Mouse (Mus musculus) right cerebral cortex, adult 2 months (tissue): Measurements from ENCODE around the gene Rassf3.

Source experiments
- DNase-seq, 2 experiments: peaks; one replicate each; pipeline ENCODE4 v3.0.0; 2021 to 2022; ENCODE audit warnings: low spot score in 2 of 2

Gene Rassf3

GRCm38 (mm10) chr10:121429981-121430682 is 46.0 kb downstream of the Rassf3 start:
- no peak for DNase-seq

- DNase-seq: no peak
These were observed 46.6 kb downstream of the Rassf3 start for GRCm38 (mm10) chr10:121429581-121429980.

GRCm38 (mm10) chr10:121429089-121429488 is 47.1 kb downstream of the Rassf3 start:
- no peak for DNase-seq

DNA sequence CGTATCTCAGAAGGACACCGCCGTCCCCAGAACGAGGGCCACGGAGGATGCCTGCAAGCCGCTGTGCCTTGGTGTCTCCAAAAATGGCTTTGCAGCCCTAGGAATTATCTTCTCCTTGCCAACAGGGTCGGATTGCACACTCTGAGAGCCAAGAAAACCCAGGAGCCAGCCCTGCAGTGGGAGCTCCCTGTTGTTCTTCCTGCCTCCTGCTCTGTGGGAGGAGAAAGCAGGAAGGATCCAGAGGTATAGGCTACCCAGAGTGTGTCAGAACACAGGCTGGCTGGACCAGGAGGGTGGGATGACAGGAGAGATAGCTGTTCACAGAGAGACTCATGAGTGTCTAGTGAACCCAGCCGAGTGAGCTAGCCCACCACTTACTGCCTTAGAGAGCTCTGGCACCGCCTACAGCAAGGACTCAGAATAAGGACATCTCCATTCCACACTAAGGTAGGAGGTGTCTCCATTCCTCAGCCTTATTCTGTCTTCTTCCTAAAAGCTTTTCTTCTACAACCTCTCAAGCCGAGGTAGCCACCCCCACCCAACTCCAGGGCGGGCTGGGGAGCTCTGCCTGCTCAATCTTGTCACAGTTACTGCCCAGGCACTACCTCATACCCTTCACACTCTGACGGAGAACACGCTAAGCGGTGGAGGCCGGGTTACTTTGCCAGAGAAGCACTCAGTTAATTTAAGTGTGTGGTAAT is 48.0 kb downstream of the Rassf3 start:
- DNase-seq: peak; percentile 53 to 55

GRCm38 (mm10) chr10:121427136-121427535 is 49.0 kb downstream of the Rassf3 start:
- no peak for DNase-seq

DNA sequence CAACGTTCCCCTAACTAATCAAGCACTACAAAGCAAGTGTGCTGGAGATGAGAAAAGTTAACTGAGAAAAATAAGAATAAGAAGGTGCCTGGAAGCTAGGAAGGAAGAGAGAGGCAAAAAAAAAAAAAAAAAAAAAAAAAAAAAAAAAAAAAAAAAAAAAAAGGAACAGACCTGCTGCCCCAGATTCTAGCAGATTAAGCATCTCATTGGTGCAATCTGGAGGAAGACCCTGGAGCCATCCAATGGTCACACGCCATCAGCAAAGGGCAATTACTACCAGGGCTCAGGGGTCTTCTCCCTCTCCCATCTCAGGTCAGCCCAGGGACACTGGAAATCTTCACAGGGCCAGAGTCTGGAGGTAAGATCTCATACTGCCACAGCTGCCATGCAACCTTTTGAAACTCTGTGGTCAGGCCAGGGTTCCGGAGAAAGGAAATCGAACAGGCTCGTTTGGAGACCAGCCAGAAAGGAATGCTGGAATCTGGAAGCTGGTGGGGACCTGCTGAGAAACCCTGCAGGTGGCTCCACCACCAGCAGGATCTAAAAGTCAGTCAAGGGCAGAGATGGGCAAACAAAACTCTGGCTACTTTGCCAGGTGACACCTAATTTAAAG is 49.6 kb downstream of the Rassf3 start:
- no peak for DNase-seq

- no peak for DNase-seq
These were observed 50.6 kb downstream of the Rassf3 start for GRCm38 (mm10) chr10:121425506-121426025.

GRCm38 (mm10) chr10:121425079-121425478 is 51.1 kb downstream of the Rassf3 start:
- DNase-seq: no peak

DNA sequence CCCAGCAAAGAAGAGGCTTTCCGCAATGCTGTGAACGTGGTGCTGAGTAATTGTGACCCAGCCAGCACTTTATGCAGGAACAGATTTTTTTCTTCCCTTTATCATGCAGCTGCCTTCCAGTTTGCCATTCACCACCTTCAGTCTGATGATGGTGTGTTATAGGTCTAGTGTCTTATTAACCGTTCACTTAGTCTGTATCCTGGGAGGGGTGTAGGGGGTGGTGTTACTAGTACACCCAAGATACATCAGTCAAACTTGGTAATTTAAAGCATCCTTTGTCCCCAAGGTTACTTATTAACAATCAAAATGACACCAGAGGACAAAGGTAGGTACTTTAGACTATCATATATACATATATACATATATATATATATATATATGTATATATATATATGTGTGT is 51.7 kb downstream of the Rassf3 start:
- no peak for DNase-seq

DNA sequence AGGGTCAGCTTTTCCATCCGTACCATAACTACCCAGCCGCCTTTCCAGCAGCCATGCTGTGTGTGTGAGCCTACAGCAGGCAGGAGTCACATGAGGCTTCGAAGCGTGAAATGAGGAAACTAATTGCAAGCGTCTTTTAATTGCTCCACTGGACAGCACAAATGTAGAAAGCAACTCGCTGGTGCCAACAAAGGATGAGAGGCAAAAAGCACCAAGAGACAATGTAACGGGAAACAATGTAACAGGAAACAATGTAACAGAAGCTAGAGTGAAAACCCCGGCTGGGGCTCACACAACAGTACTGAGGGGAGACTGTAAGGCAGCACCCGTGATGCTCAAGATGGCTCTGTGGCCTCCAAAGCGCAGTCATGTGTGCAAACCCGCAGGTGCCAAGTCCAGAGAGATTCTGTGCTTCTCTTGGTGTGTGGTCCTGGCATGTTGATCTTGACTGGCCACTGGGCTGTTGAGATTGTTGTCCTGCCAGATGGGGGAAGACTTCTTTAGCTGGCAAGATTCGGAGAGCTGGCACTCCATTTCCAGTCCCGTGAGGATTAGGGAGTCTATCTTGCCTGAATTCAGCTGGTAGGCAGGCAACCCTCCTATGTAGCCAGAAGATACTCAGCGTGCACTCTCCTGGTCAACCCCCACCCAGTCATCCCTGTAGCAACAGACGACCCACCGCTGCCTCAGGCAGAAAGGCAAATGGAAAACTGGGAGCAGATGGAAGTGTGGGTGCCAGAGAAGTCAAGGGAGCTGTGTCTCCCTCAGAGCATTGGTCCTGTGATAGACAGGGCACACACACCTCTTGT is 52.4 kb downstream of the Rassf3 start:
- no peak for DNase-seq

- DNase-seq: no peak
These were observed 53.9 kb downstream of the Rassf3 start for GRCm38 (mm10) chr10:121422294-121422693.

GRCm38 (mm10) chr10:121421657-121422290 is 54.4 kb downstream of the Rassf3 start:
- DNase-seq: no peak

DNA sequence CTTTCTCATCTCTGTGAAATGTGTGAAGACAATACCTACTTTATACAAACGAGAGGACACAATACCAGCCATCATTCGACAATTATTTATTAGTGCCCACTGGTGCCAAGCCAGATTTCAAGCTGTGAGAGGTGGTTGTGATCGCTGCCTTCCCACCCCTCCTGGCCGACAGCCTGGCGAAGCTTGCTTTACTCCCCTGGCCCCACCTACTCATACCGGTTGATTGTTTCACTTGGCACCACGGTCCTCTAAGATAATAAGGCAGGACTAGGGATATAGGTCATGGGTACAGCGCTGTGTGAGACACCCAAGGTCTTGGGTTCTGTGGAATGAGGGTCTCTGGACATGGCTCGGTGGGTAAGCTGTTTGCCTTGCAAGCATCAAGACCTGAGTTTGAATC is 55.1 kb downstream of the Rassf3 start:
- no peak for DNase-seq

- no peak for DNase-seq
These were observed 56.3 kb downstream of the Rassf3 start for GRCm38 (mm10) chr10:121419640-121420470.

DNA sequence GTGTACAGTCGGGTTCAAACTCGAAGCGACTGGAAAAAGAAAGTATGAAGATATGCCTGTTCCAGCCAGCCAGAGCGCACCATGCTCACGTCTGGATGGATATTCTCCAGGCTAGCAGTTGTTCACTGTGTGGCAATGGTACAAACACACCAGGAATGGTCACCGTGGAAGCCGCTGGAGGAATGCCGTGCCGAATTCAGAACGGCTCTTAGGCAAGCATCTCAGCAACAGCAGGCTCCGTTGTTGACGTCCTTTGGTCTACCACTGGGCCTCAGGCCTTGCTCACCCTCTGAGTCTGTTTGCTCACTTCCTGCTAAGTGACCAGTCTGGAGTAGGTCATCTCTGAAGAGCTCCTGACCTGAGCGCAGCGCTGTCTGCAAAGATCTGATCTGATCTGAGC is 57.3 kb downstream of the Rassf3 start:
- DNase-seq: no peak

DNA sequence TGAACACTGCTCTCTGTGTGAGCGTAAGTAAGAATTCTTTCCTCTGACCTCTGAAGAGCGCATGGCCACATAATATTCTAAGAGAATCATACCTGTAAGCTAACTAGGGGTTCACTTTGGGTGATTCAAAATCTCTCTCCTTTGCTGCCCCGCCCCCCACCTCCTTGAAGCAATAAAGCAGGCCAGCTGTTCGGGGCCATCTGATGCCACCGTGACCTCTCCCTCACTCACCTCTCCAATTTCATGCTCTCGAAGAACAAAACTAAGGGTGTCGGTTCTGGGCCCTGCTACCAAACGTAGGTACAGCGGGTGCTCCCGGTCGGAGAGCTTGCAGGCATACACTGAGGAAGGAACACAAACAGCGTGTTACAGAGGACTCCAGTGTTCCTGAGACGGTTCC is 62.0 kb downstream of the Rassf3 start:
- no peak for DNase-seq

GRCm38 (mm10) chr10:121412824-121413223 is 63.3 kb downstream of the Rassf3 start:
- no peak for DNase-seq

DNA sequence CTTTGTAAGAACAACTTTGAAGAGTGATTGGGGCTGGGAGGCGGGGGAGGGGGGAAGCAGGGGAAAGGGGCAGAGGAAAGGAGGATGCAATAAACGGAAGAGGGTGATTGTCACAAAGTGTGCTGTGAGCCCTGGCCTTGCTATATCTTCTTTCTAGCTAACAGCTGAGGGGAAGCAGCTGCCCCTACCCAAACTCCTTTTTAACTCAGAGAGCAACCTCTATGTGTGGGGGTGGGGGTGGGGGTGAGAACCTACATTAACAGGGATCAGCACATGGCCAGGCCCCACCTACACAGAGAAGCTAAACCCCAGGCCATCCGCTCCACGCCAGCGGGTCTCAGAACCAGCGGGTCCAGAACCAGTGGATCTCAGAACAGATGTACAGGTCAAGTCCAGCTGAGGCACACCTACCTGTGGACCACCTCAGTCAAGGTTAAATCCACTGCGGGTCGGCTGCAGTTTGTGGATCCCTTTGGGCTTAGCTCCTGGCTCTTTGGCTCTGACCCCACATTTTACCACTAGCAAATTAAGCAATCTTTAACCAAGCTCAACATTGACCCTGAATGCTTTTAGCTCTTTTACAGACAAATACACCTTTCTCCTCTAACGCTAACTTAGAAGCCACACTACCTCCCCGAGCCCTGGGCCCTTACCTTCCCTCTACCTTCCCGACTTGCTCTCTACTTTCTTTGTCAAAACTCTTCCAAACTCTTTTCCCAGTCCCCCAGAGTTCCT is 64.3 kb downstream of the Rassf3 start:
- DNase-seq: no peak

- peak; percentile 40 to 48 for DNase-seq
These were observed 66.4 kb downstream of the Rassf3 start for GRCm38 (mm10) chr10:121409717-121410116.

- DNase-seq: no peak
These were observed 72.2 kb downstream of the Rassf3 start for GRCm38 (mm10) chr10:121403946-121404345.
